Mouse (Mus musculus) embryonic stem cell, embryonic (primary cell): ENCODE measurements around the gene Hrasls5.

Experiments
- CTCF ChIA-PET, 4 experiments: fragments of 300-600 bp in 2 of 4; fragments of 350-600 bp in 2 of 4; sonication (Branson Sonifier 250); formaldehyde crosslinking; loops; one replicate each; lab custom pipeline; 2022; ENCODE audit warnings: inconsistent platforms in 2 of 4; lab: Charles Lee
- POLR2A ChIA-PET, 4 experiments: fragments of 300-600 bp in 2 of 4; fragments of 350-600 bp in 2 of 4; sonication (Branson Sonifier 250); formaldehyde crosslinking; loops; one replicate each; lab custom pipeline; 2022; ENCODE audit warnings: antibody characterized with exemption in 4 of 4, inconsistent platforms in 1 of 4; lab: Charles Lee

The Hrasls5 gene

DNA sequence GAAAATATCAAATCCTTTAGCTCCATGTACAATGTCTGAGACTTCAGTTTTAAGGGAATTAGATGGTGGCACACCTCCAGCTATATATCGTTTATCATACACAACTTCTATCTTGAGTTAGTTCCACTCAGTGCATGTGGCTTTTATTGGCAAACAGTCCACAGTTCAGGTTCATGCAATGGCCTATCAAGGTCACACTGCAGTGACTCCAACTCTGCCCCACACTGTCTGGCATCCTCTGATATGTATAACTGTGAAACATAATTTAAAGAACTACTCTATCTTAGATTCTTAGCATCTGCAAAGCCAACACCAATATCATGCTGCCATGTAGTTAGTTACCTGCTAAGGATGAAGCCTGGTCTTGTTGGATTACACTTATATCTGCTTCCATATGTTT lies 75.6 kb downstream of the Hrasls5 start:
- ChIA-PET POLR2A (no interaction called here), CTCF (interaction anchor here in 2 of 4 experiments (0.6 to 1.1 kb wide), 2 partner anchors 50 to 70 kb away, joined by 3 read pairs; no protein-coding TSS in a partner anchor)
